Mouse (Mus musculus): ENCODE results near the gene Mavs.

- no peak for TF ChIP-seq CTCF (IDR thresholded peaks at IDR 0.05; ENCODE audit: low read depth, low read length)
- TF ChIP-seq POLR2A (IDR thresholded peaks at IDR 0.05; ENCODE audit: borderline replicate concordance, low read depth, low read length): no peak
Measured at GRCm38 (mm10) chr2:131206778-131207177, 27.1 kb upstream of the Mavs start, which contains the start of gene Ap5s1.
